Mouse (Mus musculus) embryonic facial prominence, embryonic 11.5 days (tissue): Measurements from ENCODE around the gene Nfic. TPM values are rescaled to one million over a fixed set of nuclear protein-coding genes. Genes with fewer than 3 reads are reported as not detected.

Experiments used
- microRNA-seq: library from miRNA; unstranded; fragments of <30 nt; microRNA quantifications from one replicate; pipeline ENCODE4, GENCODE M21; 2016; ENCODE audit warnings: borderline number of aligned reads
- polyA plus RNA-seq: library from polyadenylated mRNA; unstranded; fragments of >200 nt; fragmentation: Nextera tagmentation; extraction: Ambion mirVana; gene quantifications from 2 replicates; pipeline ENCODE4 v1.2.1, GENCODE M21; 2014

The Nfic gene
- polyA plus RNA-seq, 1 experiment from 2014 or later: 13.1 TPM

Small RNA genes lying within 50 kb of the gene (microRNA-seq; reads per million reads assigned to microRNA genes)
- gene Gm25595: not detected
- gene Mir1191b: not detected
- gene Mir6913: not detected

Other genes starting within 250 kb of the Nfic start
- gene Atcay, start 224.8 kb downstream of the Nfic start, polyA plus RNA-seq: 4.1 and 5.3 TPM in 2 replicates
- 2.5 and 2.8 TPM in 2 replicates for gene Zfr2, start 222.5 kb downstream of the Nfic start, polyA plus RNA-seq
- gene Matk, start 202.7 kb downstream of the Nfic start, polyA plus RNA-seq: 2.6 and 4.0 TPM in 2 replicates
- gene Mrpl54, start 188.7 kb downstream of the Nfic start, polyA plus RNA-seq: 203 and 205 TPM in 2 replicates
- gene Apba3, start 188.7 kb downstream of the Nfic start, polyA plus RNA-seq: 35.3 and 41.3 TPM in 2 replicates
- gene Tjp3, start 164.1 kb downstream of the Nfic start, polyA plus RNA-seq: 2.5 and 3.3 TPM in 2 replicates
- 41.5 and 46.6 TPM in 2 replicates for gene Pip5k1c, start 162.7 kb downstream of the Nfic start, polyA plus RNA-seq
- gene Cactin, start 134.5 kb downstream of the Nfic start, polyA plus RNA-seq: 30.1 and 30.5 TPM in 2 replicates
- 1.4 and 2.1 TPM in 2 replicates for gene Tbxa2r, start 126.9 kb downstream of the Nfic start, polyA plus RNA-seq
- not detected in 2 replicates for gene Gipc3, start 112.4 kb downstream of the Nfic start, polyA plus RNA-seq
- gene Hmg20b, start 105.2 kb downstream of the Nfic start, polyA plus RNA-seq: 97.9 and 103 TPM in 2 replicates
- gene Mfsd12, start 98.1 kb downstream of the Nfic start, polyA plus RNA-seq: 3.4 and 4.0 TPM in 2 replicates
- not detected in 2 replicates for gene 4930404N11Rik, start 89.8 kb downstream of the Nfic start, polyA plus RNA-seq
- gene Fzr1, start 77.1 kb downstream of the Nfic start, polyA plus RNA-seq: 92.1 and 95.0 TPM in 2 replicates
- 45.0 and 52.5 TPM in 2 replicates for gene Dohh, start 71.2 kb downstream of the Nfic start, polyA plus RNA-seq
- 2.5 and 4.1 TPM in 2 replicates for gene Gm48551, start 71.2 kb downstream of the Nfic start, polyA plus RNA-seq
- 0.63 TPM in 1 of 2 replicates, not detected in the other for gene Gm48552, start 66.6 kb downstream of the Nfic start, polyA plus RNA-seq
- gene Smim24, start 62.6 kb downstream of the Nfic start, polyA plus RNA-seq: 3.4 and 4.1 TPM in 2 replicates
- 2.5 and 2.7 TPM in 2 replicates for gene Celf5, start 27.1 kb upstream of the Nfic start, polyA plus RNA-seq
- 31.9 and 44.2 TPM in 2 replicates for gene Ncln, start 40.8 kb upstream of the Nfic start, polyA plus RNA-seq
- 0.20 and 0.31 TPM in 2 replicates for gene S1pr4, start 44.5 kb upstream of the Nfic start, polyA plus RNA-seq
- 0.77 and 0.92 TPM in 2 replicates for gene Gna15, start 68.6 kb upstream of the Nfic start, polyA plus RNA-seq
- gene Gna11, start 89.6 kb upstream of the Nfic start, polyA plus RNA-seq: 62.0 and 68.6 TPM in 2 replicates
- gene Aes, start 103.9 kb upstream of the Nfic start, polyA plus RNA-seq: 303 and 321 TPM in 2 replicates
- 14.1 and 15.3 TPM in 2 replicates for gene Tle2, start 118.9 kb upstream of the Nfic start, polyA plus RNA-seq
- gene Tle6, start 145.4 kb upstream of the Nfic start, polyA plus RNA-seq: 7.1 and 10.7 TPM in 2 replicates
- gene BC025920, start 150.6 kb upstream of the Nfic start, polyA plus RNA-seq: 0.52 and 0.70 TPM in 2 replicates
- 37.8 and 39.8 TPM in 2 replicates for gene Sirt6, start 172.2 kb upstream of the Nfic start, polyA plus RNA-seq
- gene Ankrd24, start 172.9 kb upstream of the Nfic start, polyA plus RNA-seq: 3.2 and 4.1 TPM in 2 replicates
- 5.1 and 5.2 TPM in 2 replicates for gene Gm10778, start 193.4 kb upstream of the Nfic start, polyA plus RNA-seq
- gene Zfp433, start 249.2 kb upstream of the Nfic start, polyA plus RNA-seq: 18.2 and 19.4 TPM in 2 replicates